Mouse (Mus musculus): ENCODE results near the gene Nppc.
A peak's percentile ranks its signal among the peaks of the same experiment; 100 is the strongest.

Nppc gene

DNA sequence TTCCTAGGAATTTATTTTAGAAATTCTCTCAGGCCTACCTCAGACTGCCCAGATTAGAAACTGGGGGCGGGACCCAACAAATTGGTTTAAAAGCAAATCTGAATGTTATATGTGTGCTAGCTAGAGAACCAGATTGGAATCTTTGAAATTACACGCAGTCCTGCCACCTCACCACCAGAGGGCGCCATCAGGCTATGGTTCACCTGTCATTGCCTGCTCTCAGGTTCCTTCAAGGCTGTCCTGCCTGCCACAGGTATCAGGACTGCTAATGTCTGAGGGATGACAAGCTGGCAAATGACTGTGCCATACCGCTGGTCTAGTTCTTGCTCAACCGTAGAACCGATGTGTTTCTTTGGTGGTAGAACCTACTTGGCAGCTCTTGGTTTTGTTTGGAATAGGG, 20.1 kb downstream of the Nppc start:
- peak; percentile 17 to 65 for DNase-seq

DNA sequence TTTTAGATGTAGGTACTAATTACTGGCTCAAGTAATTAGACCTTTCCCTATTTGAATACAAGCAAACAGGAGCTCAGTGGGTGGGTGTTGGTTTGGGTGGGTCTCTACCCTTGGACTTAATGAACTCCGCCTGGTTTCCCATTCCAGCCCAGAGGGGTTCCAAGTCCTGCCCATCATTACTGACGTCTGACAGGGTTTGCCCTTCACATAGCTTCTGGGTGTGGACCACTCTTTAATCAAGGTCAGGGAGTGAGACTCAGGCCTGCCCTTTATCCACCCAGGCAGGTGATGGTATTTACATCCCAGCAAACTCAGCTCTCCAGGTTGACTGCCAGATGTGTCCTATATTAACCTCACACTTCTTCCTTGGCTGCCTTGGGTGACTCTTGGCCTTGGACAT, 22.9 kb downstream of the Nppc start:
- no peak for DNase-seq

GRCm38 (mm10) chr1:86643101-86643809, 27.1 kb downstream of the Nppc start:
- peak in 1 of 2 experiments; percentile 4 for DNase-seq

DNA sequence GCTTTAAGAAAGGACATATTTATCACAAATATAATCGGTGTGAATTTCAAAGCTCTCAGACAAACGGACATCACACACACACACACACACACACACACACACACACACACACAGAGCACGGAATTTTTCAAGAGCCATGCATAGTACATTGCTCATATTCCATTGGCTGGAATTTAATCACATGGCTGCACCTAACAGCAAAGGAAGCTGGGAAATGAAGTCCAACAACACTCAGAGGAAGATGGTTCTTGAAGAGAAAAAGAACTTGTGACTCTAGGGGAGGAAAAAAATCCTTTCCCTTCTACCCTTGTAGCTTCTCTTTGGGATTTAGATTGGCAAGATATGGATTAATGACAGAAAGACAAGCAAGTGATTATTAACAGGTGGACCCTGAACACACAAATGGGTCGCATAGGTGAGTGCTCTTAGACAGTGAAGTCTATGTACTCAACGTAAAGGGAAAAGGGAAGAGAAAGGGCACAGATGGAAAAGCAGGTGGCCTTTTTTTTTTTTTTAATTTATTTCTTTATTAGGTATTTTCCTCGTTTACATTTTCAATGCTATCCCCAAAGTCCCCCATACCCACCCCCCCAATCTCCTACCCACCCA, 35.5 kb downstream of the Nppc start:
- no peak for DNase-seq

GRCm38 (mm10) chr1:86633840-86634750, 36.3 kb downstream of the Nppc start:
- no peak for DNase-seq

GRCm38 (mm10) chr1:86633434-86633833, 36.9 kb downstream of the Nppc start:
- no peak for DNase-seq

DNA sequence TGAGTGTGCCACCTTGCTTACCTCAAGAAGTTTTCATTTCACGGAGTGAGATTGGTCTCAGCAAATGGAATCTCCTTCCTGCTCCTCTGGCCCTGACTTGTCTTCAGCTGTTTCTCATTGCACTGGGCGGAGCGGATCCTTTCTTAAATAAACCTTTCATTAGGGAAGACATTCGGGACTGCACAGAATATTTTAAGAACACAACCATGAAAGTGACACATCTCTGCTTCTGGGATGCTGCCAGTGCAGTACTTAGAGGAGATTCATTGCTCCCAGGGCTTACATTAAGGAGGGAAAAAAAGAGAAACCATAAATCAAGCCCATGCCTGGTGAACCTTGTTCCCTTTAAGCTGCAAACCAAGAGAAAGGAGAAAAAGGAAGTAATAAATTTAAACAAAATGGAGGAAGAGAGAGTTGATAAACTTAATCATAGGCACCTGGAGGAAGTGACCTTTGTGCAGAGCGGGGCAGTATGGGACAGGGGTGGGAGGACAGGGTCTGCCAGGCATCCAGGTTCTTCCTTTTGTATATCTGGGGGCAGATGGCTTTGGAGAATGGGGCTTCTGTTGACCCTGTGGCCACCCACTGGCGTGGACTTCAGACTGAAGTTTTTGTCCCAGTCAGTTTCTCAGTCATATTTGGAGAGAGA, 37.5 kb downstream of the Nppc start:
- no peak for DNase-seq

DNA sequence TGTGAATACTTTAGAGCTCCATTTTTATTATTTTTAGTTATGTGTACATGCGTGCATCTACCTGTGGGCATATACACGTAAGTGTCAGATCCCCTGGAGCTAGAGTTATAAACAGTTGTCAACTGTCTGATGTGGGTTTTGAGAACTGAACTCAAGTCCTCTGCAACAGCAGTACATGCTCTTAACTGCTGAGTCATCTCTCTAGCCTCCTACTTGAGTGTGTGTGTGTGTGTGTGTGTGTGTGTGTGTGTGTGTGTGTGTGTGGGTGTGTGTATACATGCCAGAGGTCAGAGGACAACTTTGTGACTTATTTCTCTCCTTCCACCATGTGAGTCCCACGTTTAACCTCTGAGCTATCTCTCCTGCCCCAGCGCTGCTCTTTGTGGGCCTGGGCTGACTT, 39.8 kb downstream of the Nppc start:
- no peak for DNase-seq

GRCm38 (mm10) chr1:86629936-86630335, 40.4 kb downstream of the Nppc start:
- no peak for DNase-seq

DNA sequence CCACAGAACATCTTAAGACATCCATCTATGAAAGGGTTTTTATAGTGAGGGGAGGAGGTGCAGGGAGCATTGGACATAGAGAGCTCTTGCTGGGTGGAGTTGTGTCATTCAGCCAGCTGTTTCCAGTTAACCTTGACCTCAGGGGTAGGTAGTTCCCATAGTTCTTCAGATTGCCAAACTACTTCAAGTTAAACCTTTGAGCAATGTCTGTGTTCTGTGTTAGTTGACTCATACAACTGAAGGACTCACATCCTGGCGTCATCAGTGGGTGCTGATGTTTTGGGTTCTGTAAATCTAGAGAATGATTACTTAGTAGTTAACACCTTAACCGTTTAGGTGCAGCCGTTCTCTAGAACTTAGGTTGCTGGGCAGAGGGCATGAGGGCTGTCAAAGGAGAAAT, 42.1 kb downstream of the Nppc start:
- no peak for DNase-seq

DNA sequence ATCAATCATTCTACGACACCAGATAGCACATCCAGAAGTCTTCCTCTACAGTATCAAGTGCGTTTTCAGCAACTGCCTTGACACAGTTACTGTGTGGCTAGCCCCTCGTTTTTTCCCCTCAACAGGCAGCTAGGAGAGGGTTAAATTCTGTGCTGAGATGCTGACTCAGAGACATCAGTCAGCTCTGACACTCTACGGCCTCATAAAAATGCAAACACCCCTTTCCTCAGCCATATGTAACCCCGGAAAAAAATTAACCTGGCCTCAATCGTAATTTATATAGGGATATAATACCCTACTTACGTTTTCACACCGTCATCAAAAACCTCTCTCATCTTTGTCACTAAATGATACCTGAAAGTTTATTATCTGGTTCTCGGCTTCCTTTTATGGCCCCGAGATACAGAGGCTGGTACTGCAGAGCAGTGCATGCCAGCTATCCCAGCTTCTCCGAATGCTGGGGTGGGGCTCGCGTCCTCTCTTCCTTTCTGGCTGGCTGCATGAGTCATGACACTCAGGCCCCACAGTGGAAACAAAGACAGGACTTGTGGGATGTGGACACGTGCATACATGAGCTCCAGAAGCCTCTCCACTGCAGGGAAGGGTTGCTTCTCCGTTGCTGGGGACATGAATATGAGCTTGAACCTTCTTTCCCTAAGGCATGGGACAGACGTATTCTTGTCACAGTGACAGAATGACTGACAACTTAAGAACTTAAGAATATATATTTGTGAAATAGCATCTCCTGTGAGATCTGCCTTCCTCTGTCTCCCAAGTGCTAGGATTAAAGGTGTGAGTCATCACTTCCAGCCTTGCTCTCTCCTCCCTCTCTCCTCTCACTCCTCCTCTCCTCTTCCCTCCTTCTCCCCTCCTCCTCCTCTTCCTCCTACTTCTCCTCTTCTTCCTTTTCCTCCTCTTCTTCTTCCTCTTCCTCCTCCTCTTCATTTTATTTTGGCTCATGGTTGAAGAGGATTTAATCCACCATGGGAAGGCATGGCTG, 47.1 kb downstream of the Nppc start:
- no peak for DNase-seq

DNA sequence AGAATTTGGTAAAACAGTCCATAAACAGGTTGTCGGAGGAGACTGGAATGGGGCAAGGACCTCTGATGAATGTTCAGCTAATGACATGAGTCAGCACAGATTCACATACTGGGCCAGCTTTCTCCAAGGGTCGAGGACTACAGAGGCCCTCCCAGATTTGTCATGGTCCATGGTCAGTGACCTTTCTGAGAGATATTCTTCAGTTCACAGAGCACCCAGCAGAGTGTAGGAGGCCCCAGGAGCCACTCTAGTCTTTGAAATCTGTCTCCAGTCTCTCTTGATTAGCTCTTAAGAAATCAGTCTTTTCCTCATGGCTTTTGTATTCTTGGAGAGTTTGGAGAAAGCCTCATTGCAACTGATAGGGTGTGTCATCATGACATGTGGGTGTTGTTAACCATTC, 48.1 kb downstream of the Nppc start:
- DNase-seq = no peak

DNA sequence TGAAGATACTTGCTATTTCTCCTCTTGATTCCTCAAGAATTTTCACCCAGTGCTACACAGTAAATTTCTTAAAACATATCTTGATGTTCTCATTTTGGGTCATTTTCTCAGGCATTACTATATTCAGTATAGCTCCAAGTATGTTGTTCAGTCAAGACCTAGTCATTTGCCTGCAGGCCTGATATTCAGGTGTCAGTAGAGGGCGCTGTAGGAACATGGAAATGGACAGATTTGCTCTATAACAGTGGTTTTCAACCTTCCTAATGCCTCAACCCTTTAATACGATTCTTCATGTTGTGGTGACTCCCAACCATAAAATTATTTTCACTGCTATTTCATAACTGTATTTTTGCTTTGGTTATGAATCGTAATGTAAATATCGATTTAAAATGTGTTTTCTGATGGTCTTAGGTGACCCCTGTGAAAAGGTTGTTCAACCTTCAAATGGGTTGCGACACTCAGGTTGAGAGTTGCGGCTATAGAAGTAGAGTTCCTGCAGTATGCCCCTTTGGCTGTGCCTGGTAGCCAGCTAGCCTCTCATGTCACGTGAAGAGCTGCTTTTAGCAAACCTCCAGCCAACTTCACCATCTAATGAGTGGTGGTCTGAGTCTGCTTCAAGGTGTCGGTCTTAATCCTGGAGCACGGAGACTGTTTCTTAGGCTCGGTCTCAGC, 51.8 kb downstream of the Nppc start:
- peak in 1 of 2 experiments; percentile 40 for DNase-seq

Data from spleen, adult 18-20 months (tissue).